Mouse (Mus musculus) cerebellum, adult 9-10 months (tissue): ENCODE data around the gene Rreb1.

Experiments used
- DNase-seq: peaks from one replicate; pipeline ENCODE4 v3.0.0; 2022

Gene Rreb1

GRCm38 (mm10) chr13:37878918-37879331 lies 100.7 kb downstream of the Rreb1 start:
- DNase-seq: no peak

DNA sequence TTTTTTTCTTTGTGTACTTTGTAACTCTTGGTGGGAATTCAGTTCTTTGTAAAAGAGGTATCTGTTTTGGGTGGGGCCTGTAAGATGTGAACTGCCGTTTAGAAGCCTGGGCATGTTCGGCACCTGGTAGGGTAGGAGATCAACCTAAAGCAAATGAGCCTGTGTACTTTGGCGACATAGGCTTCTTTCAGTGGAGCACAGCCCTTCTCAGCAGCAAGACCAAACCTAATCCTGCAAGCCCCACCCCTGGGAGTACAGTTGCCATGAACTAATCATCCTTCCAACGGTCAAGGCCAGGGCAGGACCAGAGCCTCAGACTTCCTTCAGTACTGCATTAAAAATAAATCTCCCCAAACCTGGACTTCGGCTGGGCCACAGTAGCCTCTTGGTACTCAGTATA lies 101.4 kb downstream of the Rreb1 start:
- no peak for DNase-seq

- no peak for DNase-seq
These were observed 101.8 kb downstream of the Rreb1 start for GRCm38 (mm10) chr13:37880035-37880434.

DNA sequence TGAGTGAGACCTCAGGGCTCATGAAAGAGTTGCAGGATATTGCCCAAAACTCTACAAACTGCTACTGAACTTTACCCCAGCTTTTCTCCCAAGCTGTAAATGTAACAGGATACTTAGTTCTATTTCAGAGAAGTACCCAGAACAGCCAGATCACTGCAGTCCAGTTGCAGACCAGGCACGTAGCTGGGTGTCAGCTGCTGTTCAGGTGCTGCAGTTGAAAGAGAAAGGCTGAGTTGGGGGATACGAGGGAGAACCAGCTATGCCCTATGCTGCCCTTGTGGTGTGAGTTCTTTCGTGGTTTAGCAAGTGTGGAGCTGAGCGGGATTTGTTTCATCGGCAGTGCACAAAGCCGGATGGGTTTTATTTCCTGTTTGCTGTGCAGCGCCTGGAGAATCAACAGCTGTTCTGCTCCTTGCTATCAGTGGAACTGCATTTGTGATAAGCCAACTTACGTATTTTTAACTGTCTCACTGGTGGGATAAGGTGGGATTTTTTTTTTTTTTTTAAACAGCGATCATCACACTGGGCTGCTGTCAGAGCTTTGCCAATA lies 102.5 kb downstream of the Rreb1 start:
- no peak for DNase-seq

DNA sequence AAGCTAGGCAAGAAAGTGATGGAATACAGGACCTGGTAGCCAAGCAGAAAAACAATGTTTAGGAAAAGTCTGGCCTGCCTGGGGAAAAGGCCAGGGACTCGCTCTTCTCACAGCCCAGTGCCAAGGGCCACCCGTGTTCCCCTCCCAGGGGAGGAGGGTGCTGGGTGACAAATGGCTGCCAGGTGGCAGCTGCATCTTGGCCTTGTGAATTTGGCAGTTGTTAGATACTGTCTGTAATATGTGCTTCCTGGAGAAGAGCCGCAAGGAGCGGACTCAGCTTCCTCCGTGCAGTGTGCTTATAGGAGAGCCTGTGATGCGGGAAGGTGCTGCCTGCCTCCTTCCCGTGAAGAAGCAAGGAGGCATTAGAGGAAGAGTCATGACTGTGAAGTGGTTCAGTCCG lies 104.3 kb downstream of the Rreb1 start:
- DNase-seq: no peak

GRCm38 (mm10) chr13:37883008-37883407 lies 104.8 kb downstream of the Rreb1 start:
- no peak for DNase-seq

- DNase-seq: no peak
These were observed 107.2 kb downstream of the Rreb1 start for GRCm38 (mm10) chr13:37885392-37885791.

DNA sequence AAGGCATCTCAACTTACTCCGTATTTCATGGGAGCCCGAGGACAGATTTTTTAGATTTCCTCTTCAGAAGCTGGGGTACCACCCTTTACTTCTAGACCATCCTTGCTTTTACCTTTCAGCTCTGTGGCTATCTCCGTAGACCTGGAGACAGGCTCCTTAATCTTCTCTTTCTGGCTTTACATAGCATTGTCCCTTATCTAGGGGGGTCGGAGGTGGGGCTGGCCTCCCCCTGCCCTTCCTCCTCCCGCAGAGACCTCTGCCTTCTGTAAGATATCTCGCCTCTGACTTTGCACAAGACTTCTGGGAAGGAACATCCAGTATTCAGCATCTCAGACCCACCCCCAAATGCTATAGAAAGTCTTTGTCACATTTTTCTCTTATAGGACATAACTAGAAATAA lies 107.8 kb downstream of the Rreb1 start:
- no peak for DNase-seq

DNA sequence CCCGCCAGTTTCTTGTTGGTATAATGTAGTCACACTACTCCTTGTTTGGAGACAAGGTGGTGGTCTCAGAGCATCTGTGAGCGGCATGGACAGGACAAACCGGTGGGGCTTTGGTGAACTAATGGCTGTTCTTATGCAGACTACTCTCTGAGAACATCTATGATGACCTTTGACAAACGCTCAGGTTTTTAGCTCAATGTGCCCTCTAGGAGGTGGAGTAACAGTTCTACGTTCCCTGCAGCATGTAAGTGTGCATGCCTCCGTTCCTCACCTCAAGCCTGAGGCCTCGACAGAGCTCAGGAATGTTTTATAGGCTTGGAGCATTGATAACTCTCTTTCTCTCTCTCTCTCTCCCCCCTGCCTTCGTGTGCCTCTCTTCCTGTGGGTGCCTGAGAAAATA lies 116.6 kb downstream of the Rreb1 start:
- no peak for DNase-seq

DNA sequence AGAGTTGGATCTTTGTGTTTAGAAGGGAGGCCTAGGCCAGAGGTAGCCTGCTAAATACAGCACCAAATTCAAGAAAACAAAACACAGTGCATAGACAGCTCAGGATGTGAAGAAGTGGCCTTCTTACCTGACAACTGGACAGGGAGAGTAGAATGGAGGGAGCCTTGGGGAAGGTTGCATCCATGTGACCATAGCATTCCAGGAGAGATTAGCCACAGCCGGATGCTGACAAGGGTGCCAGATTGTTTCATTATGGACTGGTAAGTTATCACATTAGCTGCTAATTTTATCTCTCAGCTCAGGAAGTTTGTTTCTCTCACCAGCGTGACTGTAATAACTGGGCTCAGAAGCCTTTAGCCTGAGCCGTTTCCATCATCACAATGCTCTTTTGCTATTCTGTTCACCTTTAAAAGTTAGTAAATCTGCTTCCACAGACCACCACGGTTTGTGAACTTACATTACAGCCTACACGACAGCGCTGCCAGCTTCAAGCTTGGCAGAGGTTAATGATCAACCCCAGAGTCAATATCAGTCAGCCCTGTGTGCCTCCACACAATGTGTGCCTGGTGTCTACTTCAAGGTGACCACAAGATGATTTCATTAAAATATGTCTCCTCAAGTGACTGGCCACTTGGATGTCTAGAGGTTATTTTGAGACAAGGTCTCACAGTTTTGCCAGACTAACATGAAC lies 117.5 kb downstream of the Rreb1 start:
- DNase-seq: no peak

DNA sequence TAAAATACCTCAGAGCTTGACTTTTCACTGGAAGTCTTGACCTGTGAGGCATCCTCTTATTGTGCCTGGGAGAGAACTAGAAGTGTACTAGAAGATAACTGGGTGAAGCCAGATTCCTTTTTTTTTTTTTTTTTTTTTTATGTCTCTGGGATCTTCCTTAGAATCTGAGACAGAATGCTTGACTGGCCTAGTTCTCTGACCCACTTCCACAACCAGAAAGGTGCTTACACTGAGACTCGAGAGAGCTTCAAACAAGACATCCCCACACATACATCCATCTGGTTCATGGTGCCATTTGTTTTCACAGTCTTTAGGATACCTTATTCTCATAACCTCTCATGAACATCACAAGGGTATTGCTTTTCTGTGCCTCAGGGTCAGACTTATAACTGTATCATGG lies 118.2 kb downstream of the Rreb1 start:
- no peak for DNase-seq

DNA sequence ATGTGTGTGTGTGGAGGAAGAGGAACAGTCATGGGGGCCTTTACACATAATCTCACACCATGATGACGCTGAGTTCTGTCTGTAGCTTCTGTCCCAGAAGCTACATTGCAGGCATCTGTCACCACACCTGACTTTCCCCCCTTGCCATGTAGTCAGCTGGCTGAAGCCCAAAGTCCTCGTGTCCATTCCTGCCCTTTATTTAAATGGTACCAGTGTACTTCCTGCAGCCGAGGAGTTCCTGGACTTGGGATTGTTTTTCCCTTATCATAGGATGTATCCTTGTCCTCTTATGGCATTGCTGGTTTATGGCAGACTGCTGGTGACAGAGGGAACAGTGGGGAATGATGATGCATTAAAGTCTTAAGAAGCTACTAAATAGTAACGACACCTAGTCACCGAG lies 120.6 kb downstream of the Rreb1 start:
- no peak for DNase-seq

DNA sequence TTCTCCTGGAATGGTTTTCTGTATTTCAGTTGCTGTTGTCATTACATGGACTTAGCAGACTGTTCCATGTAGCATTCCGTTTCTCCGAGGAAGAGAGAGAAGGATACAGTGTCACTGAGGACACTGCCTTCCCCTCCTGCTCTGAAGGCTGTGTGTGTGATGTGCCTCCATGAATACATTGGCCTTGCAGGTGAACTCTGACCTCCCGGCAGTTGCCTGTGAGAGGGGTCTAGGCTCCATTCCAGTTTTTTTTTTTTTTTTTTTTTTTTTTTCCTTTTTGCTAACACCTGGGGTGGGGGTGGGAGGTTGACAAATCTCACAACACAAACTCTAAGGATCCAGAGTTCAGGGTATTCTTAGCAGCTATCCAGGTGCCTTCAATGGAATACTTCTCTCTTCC lies 124.8 kb downstream of the Rreb1 start:
- no peak for DNase-seq

GRCm38 (mm10) chr13:37903476-37903875 lies 125.3 kb downstream of the Rreb1 start:
- DNase-seq: no peak

GRCm38 (mm10) chr13:37904436-37904835 lies 126.2 kb downstream of the Rreb1 start:
- no peak for DNase-seq

- DNase-seq: no peak
These were observed 129.9 kb downstream of the Rreb1 start for GRCm38 (mm10) chr13:37908061-37908460.

- DNase-seq: peak; percentile 65
These were observed 130.3 kb downstream of the Rreb1 start for GRCm38 (mm10) chr13:37908493-37908892.

- DNase-seq: peak; percentile 27
These were observed 131.0 kb downstream of the Rreb1 start for GRCm38 (mm10) chr13:37909225-37909624.

DNA sequence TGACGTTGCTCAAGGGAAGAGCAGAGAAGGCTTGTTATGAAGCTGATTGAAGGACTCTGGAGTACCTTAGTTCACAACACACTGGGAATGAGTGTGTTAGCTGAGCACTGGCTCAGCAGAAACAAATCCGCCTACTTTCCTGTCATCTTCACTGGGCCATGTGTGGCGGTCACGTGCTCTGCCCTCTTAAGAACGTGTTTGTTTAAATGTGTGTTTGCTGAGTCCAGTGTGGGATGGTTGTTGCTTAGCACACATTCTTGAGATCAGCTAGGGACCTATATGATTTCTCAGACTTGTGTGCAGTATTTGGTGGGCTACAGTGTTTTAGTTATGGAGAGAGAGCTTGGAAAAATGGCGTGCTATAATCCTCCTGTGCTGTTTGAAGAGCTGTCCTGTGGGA lies 133.8 kb downstream of the Rreb1 start:
- DNase-seq: no peak

- no peak for DNase-seq
These were observed 134.6 kb downstream of the Rreb1 start for GRCm38 (mm10) chr13:37912591-37913467.

- no peak for DNase-seq
These were observed 135.8 kb downstream of the Rreb1 start for GRCm38 (mm10) chr13:37913963-37914362.

DNA sequence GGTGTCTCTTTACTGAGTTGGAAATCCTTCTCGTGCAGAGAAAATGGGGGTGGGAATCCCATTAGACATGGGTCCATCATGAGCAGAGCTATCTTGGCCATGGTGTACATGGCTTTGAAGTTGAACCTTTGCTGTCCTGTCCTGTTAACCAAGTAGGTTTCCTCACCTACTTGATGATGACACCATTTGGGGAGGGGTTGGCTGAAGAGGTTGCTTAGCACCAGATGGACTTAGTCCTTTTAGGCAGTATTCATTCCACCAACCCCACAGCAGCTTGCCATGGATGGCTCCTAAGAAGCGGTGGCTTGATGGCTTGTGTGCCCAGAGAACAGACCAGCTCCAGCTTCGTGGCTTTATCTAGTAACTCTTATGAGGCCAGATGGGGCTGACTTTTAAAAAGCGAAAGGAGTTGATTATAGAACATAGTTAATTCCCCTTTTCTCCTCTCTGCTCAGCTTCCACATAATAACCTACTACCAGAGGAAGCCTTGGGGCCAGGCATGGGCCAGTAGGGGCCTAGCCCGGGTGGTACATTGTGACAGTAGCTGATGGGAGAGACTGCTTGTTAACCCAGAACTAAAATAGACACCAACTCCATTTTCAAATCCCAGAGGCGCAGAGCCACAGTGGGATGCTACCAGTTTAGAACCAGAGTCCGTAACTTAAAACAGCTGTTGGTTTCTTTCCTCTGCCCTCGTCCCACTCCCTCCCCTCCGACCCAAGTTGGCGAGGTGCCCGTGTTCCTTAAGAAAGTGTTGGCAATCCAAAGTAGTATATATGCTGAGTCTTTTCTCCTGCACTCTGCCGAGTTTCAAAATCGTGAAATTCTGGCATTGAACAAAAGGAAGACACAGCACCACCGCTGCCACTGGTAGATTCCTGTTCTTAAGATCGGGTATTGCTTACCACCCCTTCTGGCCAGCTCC lies 140.4 kb downstream of the Rreb1 start:
- DNase-seq: no peak

DNA sequence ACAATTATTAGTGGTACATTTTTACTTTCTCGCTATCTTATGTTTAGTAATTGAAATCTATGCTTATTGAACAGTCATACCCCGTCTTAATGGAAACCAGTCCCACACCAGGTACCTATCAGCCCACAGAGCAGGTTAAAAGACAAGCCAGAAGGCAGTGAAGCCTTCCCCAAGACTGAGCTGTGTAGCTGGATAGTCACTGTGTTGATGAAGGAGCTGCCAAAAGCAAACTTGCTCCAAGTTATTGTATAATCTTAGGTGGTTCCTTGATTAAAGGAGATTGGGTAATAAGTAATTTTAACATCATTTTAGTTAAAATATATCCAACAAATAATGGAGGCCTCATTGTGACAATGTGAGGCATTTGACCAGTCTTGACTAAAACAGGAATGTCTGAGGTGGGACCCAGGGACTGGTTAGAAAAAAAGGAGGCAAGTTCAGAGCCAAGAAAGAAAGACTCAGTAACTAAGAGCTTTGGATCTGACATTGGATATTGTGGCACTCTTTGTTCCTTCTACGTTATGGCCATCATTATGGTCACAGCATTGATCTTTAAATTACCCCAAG lies 141.6 kb downstream of the Rreb1 start:
- no peak for DNase-seq
